Mouse (Mus musculus) myocyte (in vitro differentiated cells): ENCODE measurements around the gene Swt1. TPM values are rescaled to one million over a fixed set of nuclear protein-coding genes. Genes with fewer than 3 reads are reported as not detected.

Source experiments
- H3K27me3 ChIP-seq: one replicate; pipeline ENCODE4 v1.6.1; 2011; ENCODE audit not compliant: control insufficient read depth, insufficient read depth, insufficient read length
- H3K36me3 ChIP-seq: one replicate; pipeline ENCODE4 v1.6.1; 2011; ENCODE audit not compliant: control insufficient read depth, insufficient read depth
- H3K4me2 ChIP-seq: one replicate; pipeline ENCODE4 v1.6.1; 2011; ENCODE audit warnings: low read depth, control low read depth
- H3K4me3 ChIP-seq: one replicate; pipeline ENCODE4 v1.5.1; 2011; ENCODE audit warnings: mild to moderate bottlenecking, control low read depth, moderate library complexity
- H3K79me2 ChIP-seq: one replicate; pipeline ENCODE4 v1.6.1; 2011; ENCODE audit not compliant: control insufficient read depth, insufficient read depth
- H3ac ChIP-seq: one replicate; pipeline ENCODE4 v1.6.1; 2011; ENCODE audit not compliant: control insufficient read depth, insufficient read length
- CEBPB ChIP-seq: IDR thresholded peaks from 2 replicates; pipeline ENCODE4 v1.6.1; 2011; ENCODE audit warnings: mild to moderate bottlenecking, moderate library complexity; ENCODE audit not compliant: poor library complexity, insufficient read depth, severe bottlenecking
- E2F4 ChIP-seq: IDR thresholded peaks from one replicate; pipeline ENCODE4 v1.6.1; 2011; ENCODE audit warnings: mild to moderate bottlenecking, control low read depth, moderate library complexity; ENCODE audit not compliant: insufficient read depth
- MAX ChIP-seq: IDR thresholded peaks from one replicate; pipeline ENCODE4 v1.6.1; 2011; ENCODE audit warnings: low read depth, mild to moderate bottlenecking, control low read depth
- MYOD1 ChIP-seq, 3 experiments: IDR thresholded peaks; one replicate each; pipeline ENCODE4 v1.6.1; 2011; ENCODE audit warnings: control low read depth in 2 of 3, low read depth in 2 of 3, mild to moderate bottlenecking in 2 of 3, moderate library complexity in 1 of 3; ENCODE audit not compliant: insufficient read length in 2 of 3, control insufficient read depth in 1 of 3
- MYOG ChIP-seq, 3 experiments: IDR thresholded peaks; one replicate each; pipeline ENCODE4 v1.6.1; 2011; ENCODE audit warnings: control low read depth in 2 of 3, low read depth in 2 of 3, mild to moderate bottlenecking in 2 of 3; ENCODE audit not compliant: insufficient read length in 2 of 3, control insufficient read depth in 1 of 3, insufficient read depth in 1 of 3
- POLR2A ChIP-seq: IDR thresholded peaks from one replicate; pipeline ENCODE4 v1.6.1; 2011; ENCODE audit warnings: low read depth, mild to moderate bottlenecking, control low read depth, moderate library complexity; ENCODE audit not compliant: insufficient read length
- POLR2AphosphoS2 ChIP-seq: IDR thresholded peaks from one replicate; pipeline ENCODE4 v1.6.1; 2011; ENCODE audit warnings: low read depth, control low read depth; ENCODE audit not compliant: insufficient read length
- REST ChIP-seq: IDR thresholded peaks from one replicate; pipeline ENCODE4 v1.6.1; 2011; ENCODE audit warnings: mild to moderate bottlenecking, control low read depth, moderate library complexity; ENCODE audit not compliant: insufficient read depth, insufficient read length
- SRF ChIP-seq: IDR thresholded peaks from one replicate; pipeline ENCODE4 v1.6.1; 2011; ENCODE audit warnings: low read depth; ENCODE audit not compliant: control insufficient read depth, insufficient read length
- TCF12 ChIP-seq: IDR thresholded peaks from one replicate; pipeline ENCODE4 v1.6.1; 2011; ENCODE audit warnings: mild to moderate bottlenecking, control low read depth; ENCODE audit not compliant: poor library complexity, insufficient read depth, severe bottlenecking
- TCF3 ChIP-seq: IDR thresholded peaks from one replicate; pipeline ENCODE4 v1.6.1; 2011; ENCODE audit warnings: low read depth, control low read depth; ENCODE audit not compliant: insufficient read length
- USF1 ChIP-seq: IDR thresholded peaks from one replicate; pipeline ENCODE4 v1.6.1; 2011; ENCODE audit warnings: low read depth, mild to moderate bottlenecking, control low read depth, moderate library complexity
- polyA plus RNA-seq: library from polyadenylated mRNA; unstranded; fragments of >200 nt; fragmentation: generic; extraction: Trizol; gene quantifications from one replicate; pipeline ENCODE4 v1.2.1, GENCODE M21; 2012; ENCODE audit warnings: missing spikeins

The Swt1 gene
- polyA plus RNA-seq, 1 experiment: 2.7 TPM

DNA sequence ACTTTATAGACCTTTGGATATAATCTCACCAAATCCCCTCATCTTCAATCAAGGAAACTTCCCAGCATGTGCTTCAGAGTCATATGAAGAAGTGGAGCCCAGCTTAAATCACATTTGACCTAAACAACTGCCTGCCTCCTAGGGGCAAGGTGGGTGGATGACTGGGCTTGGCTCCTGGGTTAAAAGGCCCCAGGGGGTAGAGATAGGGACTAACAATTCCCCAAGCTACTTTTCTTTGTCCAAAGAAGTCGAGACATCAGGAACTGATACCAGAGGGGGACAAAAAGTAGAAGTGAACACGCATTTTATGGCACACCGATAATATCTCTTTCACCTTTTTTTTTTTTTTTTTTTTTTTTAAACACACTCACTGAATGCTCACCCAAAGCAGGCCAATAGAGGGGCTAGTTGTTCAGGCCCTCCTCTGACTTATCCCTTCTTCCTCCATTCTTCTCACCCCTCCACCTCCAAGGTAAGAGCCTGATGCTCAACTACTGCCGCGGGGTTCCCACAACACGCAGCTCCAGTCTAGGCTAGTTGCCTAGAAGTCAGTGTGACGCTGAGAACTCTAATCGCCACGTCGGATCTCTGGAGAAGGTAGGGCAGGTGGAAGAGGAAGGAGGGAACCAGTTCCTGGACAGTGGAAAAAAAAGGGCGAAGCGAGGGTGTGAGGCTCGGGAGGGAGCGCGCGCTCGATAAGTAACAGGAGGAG, 84.5 kb downstream of the Swt1 start:
- no peak for TF ChIP-seq E2F4
- no peak for TF ChIP-seq MYOG (IDR thresholded peaks at IDR 0.05; ENCODE audit: control insufficient read depth in 1 of 3, insufficient read depth in 1 of 3, insufficient read length in 2 of 3, low read depth in 2 of 3)
- TF ChIP-seq MYOD1 (IDR thresholded peaks at IDR 0.05; ENCODE audit: control insufficient read depth in 1 of 3, insufficient read length in 2 of 3, low read depth in 2 of 3): no peak
- H3K79me2 ChIP-seq: peaks cover 36% of the 10 kb centered on the region
- peak overlapping the region; percentile 66 for H3K4me3 ChIP-seq

DNA sequence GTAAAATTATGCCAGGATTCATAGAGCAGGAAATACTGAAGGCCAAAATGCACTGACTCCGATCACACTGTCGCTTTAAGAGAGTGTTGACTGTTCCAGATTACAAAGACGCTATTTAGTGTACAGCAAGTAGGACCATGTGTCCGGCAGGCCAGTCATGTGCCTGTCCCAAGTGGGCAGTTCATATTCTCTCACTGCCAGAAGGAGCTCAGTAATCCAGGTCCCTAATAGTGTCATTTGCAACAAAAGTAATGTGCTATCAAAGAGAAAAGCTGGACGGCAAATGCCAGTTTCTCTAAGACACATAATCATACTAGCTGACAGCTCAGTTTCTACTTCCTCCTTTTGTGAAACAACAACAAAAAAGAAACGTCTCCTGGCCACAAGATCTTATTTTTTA, 85.3 kb downstream of the Swt1 start:
- Histone ChIP-seq H3ac (no peak overlapping the region), H3K4me2 (peak overlapping the region; percentile 97), H3K4me3 (peak overlapping the region; percentile 66), H3K36me3 (no peaks in the 10 kb centered on the region), H3K27me3 (no peaks in the 10 kb centered on the region), H3K79me2 (peaks cover 28% of the 10 kb centered on the region)
- TF ChIP-seq USF1 (peak; percentile 15), MYOG (IDR thresholded peaks at IDR 0.05; ENCODE audit: control insufficient read depth in 1 of 3, insufficient read depth in 1 of 3, insufficient read length in 2 of 3, low read depth in 2 of 3) (no peak)

More for the DNA sequence above, 84.5 kb downstream of the Swt1 start:
- no peaks in the 10 kb centered on the region for H3K36me3 ChIP-seq
- H3ac ChIP-seq: peak overlapping the region; percentile 81
- peak overlapping the region; percentile 97 for H3K4me2 ChIP-seq
- no peaks in the 10 kb centered on the region for H3K27me3 ChIP-seq

DNA sequence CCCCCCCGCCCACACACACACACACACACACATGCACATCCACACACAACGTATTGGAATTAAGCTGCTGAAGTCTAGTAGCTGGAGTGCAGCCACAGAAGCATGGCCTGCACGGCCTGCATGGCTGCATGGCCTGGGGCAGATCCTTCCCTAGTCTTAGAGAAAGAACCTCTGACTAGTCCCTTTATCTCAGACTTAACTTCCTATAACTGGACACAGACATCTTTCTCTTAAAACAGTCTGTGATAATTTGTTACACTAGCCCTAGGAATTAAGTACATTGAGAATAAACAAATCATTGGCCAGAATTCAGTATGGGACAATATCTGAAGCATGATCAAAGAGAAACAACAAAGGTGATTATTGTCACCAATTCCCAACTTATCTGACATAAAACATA, 85.9 kb downstream of the Swt1 start:
- H3K4me3 ChIP-seq: no peak overlapping the region
- H3K27me3 ChIP-seq: no peaks in the 10 kb centered on the region
- H3K79me2 ChIP-seq: peaks cover 22% of the 10 kb centered on the region
- peak overlapping the region; percentile 97 for H3K4me2 ChIP-seq
- TF ChIP-seq MYOG (IDR thresholded peaks at IDR 0.05; ENCODE audit: control insufficient read depth in 1 of 3, insufficient read depth in 1 of 3, insufficient read length in 2 of 3, low read depth in 2 of 3) (no peak), POLR2AphosphoS2 (no peak), CEBPB (no peak), POLR2A (no peak), MAX (no peak), REST (no peak), MYOD1 (IDR thresholded peaks at IDR 0.05; ENCODE audit: control insufficient read depth in 1 of 3, insufficient read length in 2 of 3, low read depth in 2 of 3) (no peak), TCF12 (no peak), USF1 (no peak), E2F4 (no peak), TCF3 (no peak), SRF (no peak)
- no peaks in the 10 kb centered on the region for H3K36me3 ChIP-seq
- no peak overlapping the region for H3ac ChIP-seq

DNA sequence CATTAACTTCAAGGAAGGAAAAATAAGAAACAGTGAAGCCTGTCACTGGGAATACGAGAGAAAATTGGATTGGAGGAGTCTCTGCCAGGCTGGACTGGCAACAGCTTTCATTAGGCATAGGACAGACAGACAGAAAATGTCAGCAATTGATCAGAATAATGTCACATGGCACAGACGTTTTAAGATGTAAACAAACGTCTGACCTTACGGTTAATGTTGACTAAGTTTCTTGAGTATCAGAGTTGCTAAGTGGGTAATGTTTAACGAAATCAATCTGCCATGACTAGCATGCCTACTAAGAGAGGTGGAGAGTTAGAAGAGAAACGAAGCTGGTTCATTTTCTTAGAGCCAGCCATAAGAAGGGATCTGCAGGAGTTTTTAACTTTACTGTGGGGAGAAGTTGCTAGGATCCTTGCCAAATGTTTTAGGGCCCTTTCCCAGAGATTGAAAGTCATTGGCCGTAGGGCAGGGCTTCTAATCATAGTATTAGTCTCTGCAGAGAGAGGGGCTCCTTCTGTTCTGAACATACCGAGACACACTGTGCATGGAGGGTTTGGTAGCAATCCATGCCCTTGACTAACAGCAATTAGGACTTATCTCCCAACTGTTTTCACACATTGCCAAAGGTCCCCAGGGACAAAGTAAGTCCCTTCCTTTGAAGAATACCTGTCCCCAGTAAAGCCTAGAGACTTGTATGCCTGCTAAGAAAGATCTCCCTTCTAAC, 86.8 kb downstream of the Swt1 start:
- H3ac ChIP-seq: no peak overlapping the region
- H3K27me3 ChIP-seq: no peaks in the 10 kb centered on the region
- no peak for TF ChIP-seq TCF12
- no peak for TF ChIP-seq MAX
- TF ChIP-seq POLR2A: no peak
- no peak for TF ChIP-seq E2F4
- TF ChIP-seq MYOG (IDR thresholded peaks at IDR 0.05; ENCODE audit: control insufficient read depth in 1 of 3, insufficient read depth in 1 of 3, insufficient read length in 2 of 3, low read depth in 2 of 3): no peak
- no peak for TF ChIP-seq POLR2AphosphoS2
- TF ChIP-seq SRF: no peak
- no peak for TF ChIP-seq REST
- TF ChIP-seq CEBPB: no peak
- no peak for TF ChIP-seq USF1
- no peak for TF ChIP-seq TCF3
- TF ChIP-seq MYOD1 (IDR thresholded peaks at IDR 0.05; ENCODE audit: control insufficient read depth in 1 of 3, insufficient read length in 2 of 3, low read depth in 2 of 3): no peak
- H3K4me3 ChIP-seq: no peak overlapping the region
- H3K79me2 ChIP-seq: peaks cover 13% of the 10 kb centered on the region
- no peak overlapping the region for H3K4me2 ChIP-seq
- no peaks in the 10 kb centered on the region for H3K36me3 ChIP-seq

DNA sequence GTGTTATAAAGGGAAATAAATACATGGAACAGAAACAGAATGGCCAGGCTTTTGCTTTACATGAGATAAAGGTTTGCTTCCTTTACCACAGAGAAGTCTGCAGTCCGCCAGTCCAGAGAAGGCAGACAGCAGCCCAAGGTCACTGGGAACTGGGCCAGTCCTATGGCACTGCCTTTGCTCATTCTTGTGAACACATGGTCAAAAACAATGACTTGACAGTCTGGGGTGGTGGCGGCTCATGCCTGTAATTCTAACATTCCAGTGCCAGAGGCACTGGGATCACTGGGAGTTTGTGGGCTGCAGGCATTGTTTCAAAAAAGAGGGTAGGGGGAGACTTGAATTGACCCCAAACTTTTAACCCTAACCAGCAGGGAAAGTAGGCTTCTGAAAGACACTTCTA, 89.3 kb downstream of the Swt1 start:
- Histone ChIP-seq H3K79me2 (no peaks in the 10 kb centered on the region), H3ac (no peak overlapping the region), H3K36me3 (no peaks in the 10 kb centered on the region), H3K4me3 (no peak overlapping the region), H3K4me2 (no peak overlapping the region), H3K27me3 (no peaks in the 10 kb centered on the region)
- TF ChIP-seq REST: no peak
- TF ChIP-seq E2F4: no peak
- TF ChIP-seq MAX: no peak
- TF ChIP-seq MYOG (IDR thresholded peaks at IDR 0.05; ENCODE audit: control insufficient read depth in 1 of 3, insufficient read depth in 1 of 3, insufficient read length in 2 of 3, low read depth in 2 of 3): no peak
- no peak for TF ChIP-seq USF1
- TF ChIP-seq POLR2AphosphoS2: no peak
- no peak for TF ChIP-seq CEBPB
- no peak for TF ChIP-seq SRF
- no peak for TF ChIP-seq TCF12
- TF ChIP-seq TCF3: no peak
- TF ChIP-seq POLR2A: no peak
- no peak for TF ChIP-seq MYOD1 (IDR thresholded peaks at IDR 0.05; ENCODE audit: control insufficient read depth in 1 of 3, insufficient read length in 2 of 3, low read depth in 2 of 3)
